Mouse (Mus musculus) kidney, adult 9 months (tissue): ENCODE measurements around the gene Dcakd.

Experiments
- DNase-seq: peaks from one replicate; pipeline ENCODE4 v3.0.0; 2022

Gene Dcakd

GRCm38 (mm10) chr11:103043982-103044381 lies 15.8 kb upstream of the Dcakd start:
- no peak for DNase-seq

GRCm38 (mm10) chr11:103042828-103043227 lies 14.7 kb upstream of the Dcakd start:
- no peak for DNase-seq

GRCm38 (mm10) chr11:103038037-103038436 lies 9.9 kb upstream of the Dcakd start:
- no peak for DNase-seq

- no peak for DNase-seq
These were observed 8.8 kb upstream of the Dcakd start for GRCm38 (mm10) chr11:103036881-103037465.

- DNase-seq = no peak
These were observed 6.9 kb upstream of the Dcakd start for GRCm38 (mm10) chr11:103035007-103035406.

- DNase-seq = no peak
These were observed 4.9 kb upstream of the Dcakd start for GRCm38 (mm10) chr11:103033030-103033429.

- no peak for DNase-seq
These were observed 460 bp downstream of the Dcakd start for GRCm38 (mm10) chr11:103027570-103028175.

GRCm38 (mm10) chr11:103026901-103027300 lies 1.2 kb downstream of the Dcakd start:
- DNase-seq = peak; percentile 64

GRCm38 (mm10) chr11:103023974-103024373 lies 4.2 kb downstream of the Dcakd start:
- DNase-seq = no peak

GRCm38 (mm10) chr11:103020713-103021335 lies 7.3 kb downstream of the Dcakd start:
- DNase-seq = no peak

GRCm38 (mm10) chr11:103019325-103019724 lies 8.8 kb downstream of the Dcakd start:
- DNase-seq = no peak

GRCm38 (mm10) chr11:103018860-103019259 lies 9.3 kb downstream of the Dcakd start:
- DNase-seq = no peak

- DNase-seq = peak; percentile 69
These were observed 10.5 kb downstream of the Dcakd start for GRCm38 (mm10) chr11:103017661-103018060.

- DNase-seq = peak; percentile 98
These were observed 11.2 kb downstream of the Dcakd start for GRCm38 (mm10) chr11:103016930-103017329.

GRCm38 (mm10) chr11:103015881-103016825 lies 12.0 kb downstream of the Dcakd start:
- DNase-seq = no peak

- DNase-seq = no peak
These were observed 17.0 kb downstream of the Dcakd start for GRCm38 (mm10) chr11:103011206-103011497.

- DNase-seq = no peak
These were observed 17.5 kb downstream of the Dcakd start for GRCm38 (mm10) chr11:103010454-103011205.

- DNase-seq = no peak
These were observed 18.9 kb downstream of the Dcakd start for GRCm38 (mm10) chr11:103009208-103009607.

GRCm38 (mm10) chr11:103008558-103008957 lies 19.6 kb downstream of the Dcakd start:
- DNase-seq = no peak

- peak; percentile 33 for DNase-seq
These were observed 21.2 kb downstream of the Dcakd start for GRCm38 (mm10) chr11:103007001-103007340.

- no peak for DNase-seq
These were observed 21.7 kb downstream of the Dcakd start for GRCm38 (mm10) chr11:103006286-103007000.
